10 mouse cellular contexts compared by ENCODE assay signal in the genomic region with DNA sequence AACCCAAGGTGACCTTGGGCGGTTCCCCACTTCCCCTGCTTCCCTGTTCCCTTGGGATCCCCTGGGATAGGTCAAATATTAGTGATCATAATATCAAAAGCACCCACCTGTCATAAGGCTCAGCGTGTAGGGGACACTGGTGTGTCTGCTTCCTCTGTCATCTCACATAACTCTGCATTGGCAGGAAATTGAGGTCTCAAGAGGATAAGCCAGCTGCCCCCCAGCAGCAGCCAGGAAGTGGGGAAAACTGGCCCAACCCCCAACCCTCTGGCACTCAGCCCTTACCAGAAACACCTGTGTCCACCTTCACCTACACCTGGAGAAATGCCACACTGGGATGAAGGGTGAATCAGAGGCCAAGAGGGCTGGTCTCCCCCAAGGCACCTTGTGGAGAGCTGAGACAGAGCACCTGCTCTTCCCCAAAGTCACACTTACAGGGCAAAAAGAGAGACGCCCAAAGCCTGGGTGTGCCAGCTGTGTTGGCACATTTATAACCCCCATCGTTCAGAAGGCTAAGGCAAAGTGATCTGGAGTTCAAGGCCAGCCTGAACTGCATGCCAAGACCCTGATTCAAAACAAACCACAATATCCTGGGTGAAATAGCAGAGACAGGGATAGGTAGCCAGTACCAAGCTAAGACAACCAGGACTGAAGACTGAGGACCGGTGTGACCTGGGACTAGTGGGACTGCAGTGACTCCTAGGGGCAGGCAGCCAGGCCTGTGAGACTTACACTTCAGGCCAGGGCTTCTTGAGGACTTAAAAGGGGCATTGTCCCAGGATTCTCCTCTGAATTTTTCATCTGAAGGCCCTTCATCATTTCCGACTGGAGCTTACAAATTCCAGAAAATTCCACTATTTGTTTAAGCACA. TPM values are rescaled to one million over a fixed set of nuclear protein-coding genes. Genes with fewer than 3 reads are reported as not detected.
DNase-seq lines count a peak whose midpoint lies in the region; ATAC-seq and TF ChIP-seq lines count a peak whose summit lies in the region.
"Had no signal": no experiment of that assay in that cellular context is flagged by ENCODE, and none has a peak within 500 bp of the region (broad histone marks: within the 10 kb centered on the region; RNA-seq: fewer than 3 reads in every experiment).

No protein-coding gene starts in this region.

- ATAC-seq in liver, embryonic 11.5 days (replicated peaks; ENCODE audit: low FRiP score), result 0 out of 2 replicates have a peak, but pooled peaks have one; percentile 27
- ATAC-seq: forebrain, postnatal 0 days had no signal

- 44% methylated on average over 6 of the region's 6 CpGs for WGBS in lung, adult 2 months
- WGBS in liver, embryonic 11.5 days, result 47% methylated on average over 6 of the region's 6 CpGs
- 21% methylated on average over 6 of the region's 6 CpGs for WGBS in thymus, adult 2 months

- 0 out of 2 replicates have a peak, but pooled peaks cover 3% of the 10 kb centered on the region for H3K4me1 ChIP-seq in lung, adult 2 months (ENCODE audit: control insufficient read depth, insufficient read depth, low read length)
- H3K4me1 ChIP-seq in liver, embryonic 11.5 days (replicated peaks; ENCODE audit: control insufficient read depth, insufficient read depth, low read length), result peaks cover 17% of the 10 kb centered on the region
- peaks cover 29% of the 10 kb centered on the region for H3K4me1 ChIP-seq in thymus, adult 2 months (replicated peaks; ENCODE audit: control insufficient read depth, insufficient read depth, low read length)

- no peak overlapping the region for H3K4me2 ChIP-seq in liver, embryonic 11.5 days
- H3K4me2 ChIP-seq: midbrain, embryonic 11.5 days had no signal

- H3K27ac ChIP-seq in liver, embryonic 11.5 days (ENCODE audit: low read depth, low read length), result no peak overlapping the region
- no peak overlapping the region for H3K27ac ChIP-seq in thymus, adult 2 months (ENCODE audit: control insufficient read depth, insufficient read depth, low read length)

- TF ChIP-seq POLR2A in lung, adult 2 months (IDR thresholded peaks at IDR 0.05; ENCODE audit: borderline replicate concordance, extremely low read depth, low read depth, low read length), result no peak
- no peak for TF ChIP-seq POLR2A in thymus, adult 2 months (IDR thresholded peaks at IDR 0.05; ENCODE audit: control insufficient read depth, extremely low read depth, insufficient read depth, low read length, poor library complexity)

- no peak overlapping the region for H3K4me3 ChIP-seq in lung, adult 2 months (replicated peaks; ENCODE audit: extremely low read depth, low read depth, low read length)
- no peak overlapping the region for H3K4me3 ChIP-seq in liver, embryonic 11.5 days (ENCODE audit: low read depth, low read length)
- H3K4me3 ChIP-seq in thymus, adult 2 months (ENCODE audit: control insufficient read depth, insufficient read depth, low read length), result no peak overlapping the region

- H3K9ac ChIP-seq in liver, embryonic 11.5 days (ENCODE audit: low read depth, low read length), result no peak overlapping the region
- H3K9ac ChIP-seq: forebrain, postnatal 0 days had no signal

- peaks cover 16% of the 10 kb centered on the region for H3K27me3 ChIP-seq in liver, embryonic 11.5 days (replicated peaks; ENCODE audit: control insufficient read depth, insufficient read depth, low read length)
- no peaks in the 10 kb centered on the region; the same call in 1 of the 2 replicates for H3K27me3 ChIP-seq in thymus, adult 2 months (ENCODE audit: control insufficient read depth, insufficient read depth, low read length)

- peak; percentile 37; the same call in 1 of the 2 replicates for TF ChIP-seq CTCF in lung, adult 2 months (IDR thresholded peaks at IDR 0.05; ENCODE audit: insufficient read depth, low read length)
- no peak for TF ChIP-seq CTCF in thymus, adult 2 months (IDR thresholded peaks at IDR 0.05; ENCODE audit: borderline replicate concordance, control insufficient read depth, extremely low read depth, insufficient read depth, low read length, poor library complexity)

- DNase-seq in lung, adult 2 months, result no peak
- no peak for DNase-seq in lung, postnatal 25 days (ENCODE audit: low spot score)
- peak; percentile 52 for DNase-seq in ES-CJ7 (ENCODE audit: low read depth, low spot score)
- no peak for DNase-seq in liver, embryonic 11.5 days (ENCODE audit: low spot score)
- peak; percentile 63 for DNase-seq in thymus, adult 2 months
- DNase-seq in cerebellum, adult 11 months, result no peak
- DNase-seq in right cerebral cortex, postnatal 10 days (ENCODE audit: low spot score in 2 of 2), result no peak
- DNase-seq in neural tube, embryonic 10.5 days (ENCODE audit: extremely low spot score, low spot score), result no peak
- DNase-seq: forebrain, postnatal 0 days had no signal

- no peaks in the 10 kb centered on the region for H3K36me3 ChIP-seq in liver, embryonic 11.5 days (ENCODE audit: control insufficient read depth, insufficient read depth, low read length)
- H3K36me3 ChIP-seq in thymus, adult 2 months (ENCODE audit: control insufficient read depth, insufficient read depth, low read length), result no peaks in the 10 kb centered on the region

- H3K9me3 ChIP-seq in liver, embryonic 11.5 days (ENCODE audit: control insufficient read depth, low read length), result no peaks in the 10 kb centered on the region

RNA-seq across cellular contexts. Expression of a gene that starts 1.2 kb away (rescaled TPM):
- 13.7 and 16.4 TPM in 2 replicates for polyA plus RNA-seq in lung, adult 2 months (2012; rRNA removed)
- 8.9 TPM in 2 replicates for polyA plus RNA-seq in liver, embryonic 11.5 days (2014; fragmentation: Nextera tagmentation; extraction: Ambion mirVana)
- 1.4 and 1.5 TPM in 2 replicates for polyA plus RNA-seq in thymus, adult 2 months (2012; rRNA removed)

RNA-seq across cellular contexts. Expression of a gene that starts 57.7 kb away (rescaled TPM):
- 6.1 and 8.1 TPM in 2 replicates for polyA plus RNA-seq in lung, adult 2 months (2012; rRNA removed)
- 828 and 901 TPM in 2 replicates for polyA plus RNA-seq in liver, embryonic 11.5 days (2014; fragmentation: Nextera tagmentation; extraction: Ambion mirVana)
- 17.0 and 21.5 TPM in 2 replicates for polyA plus RNA-seq in thymus, adult 2 months (2012; rRNA removed)

Comparison
In these comparisons a context has a peak if more than half of its experiments do, and no peak if none do; other contexts are left out.
1. DNase-seq: peak in ES-CJ7 (single experiment) and thymus, adult 2 months (single experiment); none in lung, adult 2 months (single experiment), lung, postnatal 25 days (single experiment), liver, embryonic 11.5 days (single experiment), cerebellum, adult 11 months (single experiment), right cerebral cortex, postnatal 10 days (0 of 2) and neural tube, embryonic 10.5 days (single experiment).
2. RNA of a gene that starts 57.7 kb away (polyA plus RNA-seq): 828 to 901 TPM in liver, embryonic 11.5 days; 17.0 to 21.5 TPM in thymus, adult 2 months and 6.1 to 8.1 TPM in lung, adult 2 months; every median in the first group is over 10 times any median in the second.